Mouse (Mus musculus) stomach, postnatal 0 days (tissue): Measurements from ENCODE around the gene Ppfia3.

Experiments
- CTCF ChIP-seq: IDR thresholded peaks from 2 replicates; pipeline ENCODE4 v1.5.1; 2016; ENCODE audit warnings: antibody characterized with exemption, low read depth, mild to moderate bottlenecking, moderate library complexity
- EP300 ChIP-seq: optimal IDR thresholded peaks from 2 replicates; pipeline ENCODE3; 2016; ENCODE audit warnings: antibody characterized with exemption

DNA sequence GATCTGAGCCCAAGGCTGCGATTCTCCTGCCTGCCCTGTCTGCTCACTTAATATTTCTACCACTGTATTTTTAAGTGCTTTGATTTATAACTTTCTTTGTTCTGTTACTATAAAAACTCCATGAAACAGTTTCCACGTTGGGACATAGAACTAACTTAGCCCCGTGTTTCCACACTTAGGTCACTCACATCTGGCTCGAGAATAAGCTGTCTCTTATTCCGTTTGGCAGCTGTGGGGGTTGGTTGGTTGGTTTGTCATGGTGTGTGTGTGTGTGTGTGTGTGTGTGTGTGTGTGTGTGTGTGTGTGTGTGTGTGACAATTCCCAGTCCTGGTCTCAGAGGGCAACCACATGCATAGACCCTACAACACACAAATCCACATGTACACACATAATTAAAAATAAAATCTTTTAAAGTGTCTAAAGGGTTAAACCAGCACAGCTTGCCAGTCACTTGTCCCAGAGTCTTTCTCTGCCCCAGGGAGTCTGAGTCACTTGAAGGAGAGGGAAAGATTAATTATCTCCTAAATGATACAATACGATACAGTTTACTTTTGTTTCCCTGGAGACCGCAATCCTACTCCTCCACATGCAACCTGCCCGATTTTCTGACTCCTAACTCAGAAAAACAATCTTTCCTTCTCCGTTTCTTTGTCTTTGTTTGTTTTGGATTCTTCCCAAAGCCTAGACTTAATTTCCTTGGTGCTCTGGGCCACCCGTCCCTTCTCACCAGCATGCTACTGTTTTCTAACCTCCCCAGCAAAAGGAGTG, 53.9 kb downstream of the Ppfia3 start:
- TF ChIP-seq CTCF (no peak), EP300 (no peak)
